Mouse (Mus musculus): Measurements from ENCODE around the gene Insl5.

GRCm38 (mm10) chr4:103006266-103006665 is 20.4 kb downstream of the Insl5 start:
- no peak for TF ChIP-seq ZC3H11A (IDR thresholded peaks at IDR 0.05; ENCODE audit: borderline replicate concordance, low read depth, low read length)
- TF ChIP-seq MAFK (IDR thresholded peaks at IDR 0.05; ENCODE audit: insufficient read depth, low read depth, low read length) = no peak
- TF ChIP-seq HCFC1 (IDR thresholded peaks at IDR 0.05; ENCODE audit: borderline replicate concordance, insufficient read depth, low read length) = no peak
- TF ChIP-seq CHD2 (IDR thresholded peaks at IDR 0.05; ENCODE audit: low read depth, low read length) = no peak

Measured in ES-E14 (cell line).